Mouse (Mus musculus) neural tube, embryonic 14.5 days (tissue): ENCODE measurements around the gene Ypel4. TPM values are rescaled to one million over a fixed set of nuclear protein-coding genes. Genes with fewer than 3 reads are reported as not detected.

ENCODE experiments used
- ATAC-seq: fragments of 200-750 bp; cut with Nextera tagmentation; 2 replicates; pipeline ENCODE4 v1.8.0; 2017; ENCODE audit warnings: low read depth, mild to moderate bottlenecking, moderate TSS enrichment, moderate library complexity
- H3K27ac ChIP-seq: fragments of 300-500 bp; sonication (generic); 2 replicates; pipeline ENCODE4 v1.5.1; 2014; ENCODE audit warnings: low read depth, mild to moderate bottlenecking, control low read depth, low read length, moderate library complexity, mixed read lengths
- H3K27me3 ChIP-seq: fragments of 300-500 bp; sonication (generic); 2 replicates; pipeline ENCODE4 v1.6.1; 2014; ENCODE audit warnings: low read length; ENCODE audit not compliant: control insufficient read depth, insufficient read depth
- H3K36me3 ChIP-seq: fragments of 300-500 bp; sonication (generic); 2 replicates; pipeline ENCODE4 v1.6.1; 2014; ENCODE audit warnings: low read length, mixed read lengths; ENCODE audit not compliant: control insufficient read depth, insufficient read depth
- H3K4me1 ChIP-seq: fragments of 300-500 bp; sonication (generic); 2 replicates; pipeline ENCODE4 v1.6.1; 2014; ENCODE audit warnings: low read length; ENCODE audit not compliant: control insufficient read depth, insufficient read depth
- H3K4me2 ChIP-seq: fragments of 300-500 bp; sonication (generic); 2 replicates; pipeline ENCODE4 v1.6.1; 2014; ENCODE audit warnings: mild to moderate bottlenecking, low read depth, low read length, control low read depth
- H3K4me3 ChIP-seq: fragments of 300-500 bp; sonication (generic); 2 replicates; pipeline ENCODE4 v1.5.1; 2014; ENCODE audit warnings: low read depth, low read length, control low read depth, mixed read lengths
- H3K9ac ChIP-seq: fragments of 300-500 bp; sonication (generic); replicated peaks from 2 replicates; pipeline ENCODE4 v1.6.1; 2014; ENCODE audit warnings: low read depth, mild to moderate bottlenecking, control low read depth, low read length, mixed read lengths
- H3K9me3 ChIP-seq: fragments of 300-500 bp; sonication (generic); 2 replicates; pipeline ENCODE4 v1.6.1; 2016; ENCODE audit warnings: low read length; ENCODE audit not compliant: control insufficient read depth
- WGBS: fragments of 180-500 bp; shearing (Covaris S2); extraction: QIAGEN DNeasy Blood & Tissue Kit; methylation state at CpG from one replicate; pipeline ENCODE4 v1.1.7; 2014; 5-methylcytosine and 5-hydroxymethylcytosine counted together
- polyA plus RNA-seq: library from polyadenylated mRNA; unstranded; fragments of >200 nt; fragmentation: Nextera tagmentation; extraction: Ambion mirVana; gene quantifications from 2 replicates; pipeline ENCODE4 v1.2.1, GENCODE M21; 2014

The Ypel4 gene
- polyA plus RNA-seq, 1 experiment from 2014 or later: 17.8 TPM

DNA sequence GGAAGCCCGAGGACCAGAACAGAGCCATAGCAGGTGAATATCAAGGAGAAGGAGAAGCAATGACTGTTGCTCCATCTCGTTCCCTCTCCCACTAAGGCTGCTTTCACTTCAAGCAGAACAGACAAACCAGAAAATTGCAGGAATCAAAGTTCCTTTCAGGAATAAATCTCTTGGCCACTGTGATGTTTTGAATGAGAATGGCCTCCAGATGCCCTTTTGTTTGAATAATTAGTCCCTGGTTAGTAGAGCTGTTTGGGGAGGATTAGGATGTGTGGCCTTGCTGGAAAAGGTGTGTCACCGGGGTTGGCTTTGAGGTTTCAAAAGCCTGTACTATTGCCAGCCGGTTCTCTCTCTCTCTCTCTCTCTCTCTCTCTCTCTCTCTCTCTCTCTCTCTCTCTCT, 28.4 kb downstream of the Ypel4 start:
- Histone ChIP-seq H3K36me3 (no peaks in the 10 kb centered on the region), H3K4me3 (no peak overlapping the region), H3K27me3 (no peaks in the 10 kb centered on the region), H3K9me3 (no peaks in the 10 kb centered on the region), H3K9ac (no peak overlapping the region), H3K4me1 (no peaks in the 10 kb centered on the region), H3K4me2 (no peak overlapping the region), H3K27ac (no peak overlapping the region)
- ATAC-seq: no peak
- 52% methylated on average over 4 of the region's 4 CpGs for WGBS

DNA sequence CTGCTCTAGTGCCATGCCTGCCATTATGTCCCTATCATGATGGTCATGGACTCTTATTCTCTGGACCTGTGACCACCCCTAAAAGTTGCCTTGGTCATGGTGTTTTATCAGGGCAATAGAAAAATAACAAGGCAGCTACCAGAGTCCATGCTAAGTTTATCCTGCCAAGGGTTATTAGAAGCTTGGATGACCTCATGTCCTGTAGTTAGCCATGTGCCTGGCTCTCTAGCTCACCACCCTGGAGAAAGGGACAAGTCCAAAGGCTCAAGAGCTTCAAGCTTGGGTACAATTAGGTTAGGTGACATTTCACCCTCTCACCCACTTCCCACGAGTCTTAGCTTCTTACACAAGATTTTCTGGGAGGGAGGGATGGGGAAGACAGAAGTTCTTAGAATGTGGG, 29.0 kb downstream of the Ypel4 start:
- no peaks in the 10 kb centered on the region for H3K27me3 ChIP-seq
- no peaks in the 10 kb centered on the region for H3K9me3 ChIP-seq
- H3K4me2 ChIP-seq: no peak overlapping the region
- WGBS: 56% methylated on average over 1 of the region's 1 CpGs
- H3K4me3 ChIP-seq: no peak overlapping the region
- no peak overlapping the region for H3K27ac ChIP-seq
- ATAC-seq: no peak
- H3K4me1 ChIP-seq: no peaks in the 10 kb centered on the region
- no peaks in the 10 kb centered on the region for H3K36me3 ChIP-seq
- no peak overlapping the region for H3K9ac ChIP-seq

DNA sequence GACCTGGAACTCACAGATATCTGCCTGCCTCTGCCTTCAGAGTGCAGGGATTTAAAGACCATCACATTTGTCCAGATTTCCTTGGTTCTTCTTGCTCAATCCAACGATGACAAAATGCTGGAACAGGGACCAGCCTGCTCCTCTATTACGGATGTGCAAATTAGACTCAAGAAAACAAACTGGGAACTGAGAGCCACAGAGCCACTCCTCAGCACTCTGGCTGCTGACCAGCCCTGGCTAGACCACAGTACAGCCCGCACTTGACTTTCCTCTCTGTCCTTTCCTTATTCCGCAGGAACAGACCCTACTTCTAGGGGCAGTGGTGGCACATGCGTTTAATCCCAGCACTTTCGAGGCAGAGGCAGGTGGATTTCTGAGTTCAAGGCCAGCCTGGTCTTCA, 36.6 kb downstream of the Ypel4 start:
- WGBS: 76% methylated on average over 6 of the region's 6 CpGs

GRCm38 (mm10) chr2:84772454-84772853, 38.6 kb downstream of the Ypel4 start:
- no peaks in the 10 kb centered on the region for H3K9me3 ChIP-seq
- H3K4me3 ChIP-seq: no peak overlapping the region
- no peaks in the 10 kb centered on the region for H3K36me3 ChIP-seq
- H3K27ac ChIP-seq: no peak overlapping the region
- no peaks in the 10 kb centered on the region for H3K27me3 ChIP-seq
- ATAC-seq: no peak
- WGBS: 91% methylated on average over 4 of the region's 4 CpGs
- H3K4me2 ChIP-seq: no peak overlapping the region
- H3K9ac ChIP-seq: no peak overlapping the region
- H3K4me1 ChIP-seq: peaks cover 5% of the 10 kb centered on the region; the same call in 1 of the 2 replicates

More for the DNA sequence above, 36.6 kb downstream of the Ypel4 start:
- no peaks in the 10 kb centered on the region for H3K36me3 ChIP-seq
- H3K4me2 ChIP-seq: no peak overlapping the region
- ATAC-seq: no peak
- no peak overlapping the region for H3K9ac ChIP-seq
- H3K9me3 ChIP-seq: no peaks in the 10 kb centered on the region
- no peak overlapping the region for H3K4me3 ChIP-seq
- peaks cover 5% of the 10 kb centered on the region; the same call in 1 of the 2 replicates for H3K4me1 ChIP-seq
- H3K27ac ChIP-seq: no peak overlapping the region
- H3K27me3 ChIP-seq: no peaks in the 10 kb centered on the region

DNA sequence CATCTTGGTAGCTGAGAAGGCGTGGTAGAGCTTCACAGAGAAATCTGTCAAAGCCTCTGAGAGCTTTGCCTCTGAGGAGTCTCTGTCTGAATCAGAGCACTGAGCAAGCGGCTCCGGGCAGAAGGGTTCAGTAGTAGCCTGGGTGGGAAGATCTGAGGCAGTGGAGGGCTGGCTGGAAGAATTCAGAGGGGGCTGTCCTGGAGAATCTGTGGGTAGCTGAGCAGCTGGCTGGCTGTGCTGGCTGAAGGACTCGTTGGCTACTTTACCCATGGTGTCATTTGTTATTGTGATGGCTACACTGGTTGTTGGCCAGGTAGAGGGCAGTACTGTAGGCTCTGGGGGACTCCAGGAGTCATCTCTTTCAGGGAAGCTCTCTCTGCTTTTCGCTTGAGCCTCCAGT, 39.3 kb downstream of the Ypel4 start:
- Histone ChIP-seq H3K9ac (no peak overlapping the region), H3K27me3 (no peaks in the 10 kb centered on the region), H3K4me2 (no peak overlapping the region), H3K36me3 (no peaks in the 10 kb centered on the region), H3K9me3 (no peaks in the 10 kb centered on the region), H3K27ac (no peak overlapping the region), H3K4me3 (no peak overlapping the region), H3K4me1 (peaks cover 5% of the 10 kb centered on the region; the same call in 1 of the 2 replicates)
- 88% methylated on average over 5 of the region's 5 CpGs for WGBS
- ATAC-seq: no peak

DNA sequence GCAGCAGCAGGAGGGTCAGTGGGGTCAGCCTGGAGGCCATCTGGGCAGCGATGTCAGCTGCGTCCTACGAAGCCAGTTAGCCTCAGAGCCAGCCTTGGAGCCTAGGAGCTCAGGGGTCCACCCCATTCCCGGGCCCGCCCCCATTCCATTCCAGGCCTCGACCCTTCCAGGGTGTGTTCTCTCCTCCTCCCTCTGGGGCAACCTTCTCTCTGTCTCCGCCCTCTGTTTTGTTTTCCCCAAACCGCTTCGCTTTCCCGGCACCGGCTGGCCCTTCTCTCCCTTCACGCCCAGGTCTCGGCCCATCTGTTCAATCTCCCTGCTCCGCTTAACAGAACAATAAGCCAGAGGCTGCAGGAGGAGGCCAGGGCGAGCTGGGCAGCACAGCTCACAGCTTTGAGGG, 40.9 kb downstream of the Ypel4 start:
- 2% methylated on average over 14 of the region's 15 CpGs for WGBS
- H3K9ac ChIP-seq: peak overlapping the region; percentile 61
- H3K27ac ChIP-seq: peak overlapping the region; percentile 57; the same call in 1 of the 2 replicates

GRCm38 (mm10) chr2:84775241-84775640, 41.4 kb downstream of the Ypel4 start, which contains the start of gene Serping1:
TSS of gene Serping1 (minus strand) at chr2:84775444.
- 0 out of 2 replicates have a peak, but pooled peaks have one; percentile 36 for ATAC-seq
- Histone ChIP-seq H3K27me3 (no peaks in the 10 kb centered on the region), H3K4me3 (peak within 1 kb of the TSS; percentile 18), H3K27ac (peak within 1 kb of the TSS; percentile 57; the same call in 1 of the 2 replicates), H3K36me3 (no peaks in the 10 kb centered on the region), H3K9me3 (no peaks in the 10 kb centered on the region), H3K4me2 (peak within 1 kb of the TSS; percentile 43), H3K9ac (peak within 1 kb of the TSS; percentile 61), H3K4me1 (peaks cover 5% of the 10 kb centered on the region; the same call in 1 of the 2 replicates)
- WGBS: 43% methylated on average over 9 of the region's 9 CpGs

More for the DNA sequence above, 40.9 kb downstream of the Ypel4 start:
- Histone ChIP-seq H3K36me3 (no peaks in the 10 kb centered on the region), H3K27me3 (no peaks in the 10 kb centered on the region), H3K4me2 (peak overlapping the region; percentile 43), H3K4me1 (peaks cover 5% of the 10 kb centered on the region; the same call in 1 of the 2 replicates), H3K9me3 (no peaks in the 10 kb centered on the region), H3K4me3 (peak overlapping the region; percentile 18)
- ATAC-seq: peak; percentile 90

GRCm38 (mm10) chr2:84775665-84776064, 41.8 kb downstream of the Ypel4 start:
- H3K4me2 ChIP-seq: no peak overlapping the region
- no peak overlapping the region for H3K9ac ChIP-seq
- peaks cover 5% of the 10 kb centered on the region; the same call in 1 of the 2 replicates for H3K4me1 ChIP-seq
- WGBS: 65% methylated on average over 6 of the region's 6 CpGs
- H3K27me3 ChIP-seq: no peaks in the 10 kb centered on the region
- no peaks in the 10 kb centered on the region for H3K36me3 ChIP-seq
- no peak overlapping the region for H3K4me3 ChIP-seq
- ATAC-seq: no peak
- H3K9me3 ChIP-seq: no peaks in the 10 kb centered on the region
- H3K27ac ChIP-seq: no peak overlapping the region

GRCm38 (mm10) chr2:84777706-84778105, 43.8 kb downstream of the Ypel4 start:
- Histone ChIP-seq H3K9ac (no peak overlapping the region), H3K4me3 (no peak overlapping the region), H3K9me3 (no peaks in the 10 kb centered on the region), H3K4me2 (no peak overlapping the region), H3K36me3 (no peaks in the 10 kb centered on the region), H3K27me3 (no peaks in the 10 kb centered on the region), H3K27ac (no peak overlapping the region), H3K4me1 (peaks cover 5% of the 10 kb centered on the region; the same call in 1 of the 2 replicates)
- no peak for ATAC-seq
- 64% methylated on average over 3 of the region's 3 CpGs for WGBS
